ENCODE assay signal across 9 mouse cellular contexts in genomic region chr13:63305160-63306011, GRCm38 (mm10).
DNase-seq lines count a peak whose midpoint lies in the region; ATAC-seq and TF ChIP-seq lines count a peak whose summit lies in the region.
"Had no signal": no experiment of that assay in that cellular context is flagged by ENCODE, and none has a peak within 500 bp of the region (broad histone marks: within the 10 kb centered on the region; RNA-seq: fewer than 3 reads in every experiment).

No protein-coding gene starts in this region.

- no peak overlapping the region for H3K4me2 ChIP-seq in heart, embryonic 13.5 days
- no peak overlapping the region for H3K4me2 ChIP-seq in lung, postnatal 0 days (replicated peaks; ENCODE audit: low read depth, low read length)

- no peak for ATAC-seq in heart, embryonic 13.5 days (ENCODE audit: extremely low read depth, insufficient number of reproducible peaks, low FRiP score, low TSS enrichment)
- ATAC-seq in lung, postnatal 0 days = peak; percentile 45

- no peak overlapping the region for H3K4me3 ChIP-seq in heart, embryonic 13.5 days
- no peak overlapping the region for H3K4me3 ChIP-seq in lung, postnatal 0 days (ENCODE audit: low read depth, low read length)

- no peak for TF ChIP-seq CTCF in lung, postnatal 0 days (IDR thresholded peaks at IDR 0.05)

- H3K9ac ChIP-seq in heart, embryonic 13.5 days = no peak overlapping the region
- no peak overlapping the region for H3K9ac ChIP-seq in lung, postnatal 0 days (replicated peaks; ENCODE audit: low read depth)

- intact Hi-C loops in heart, postnatal 25 days (cut with DNase I) = no loop called here

- WGBS in heart, embryonic 13.5 days = 79% methylated on average over 16 of the region's 16 CpGs
- 65% methylated on average over 16 of the region's 16 CpGs for WGBS in lung, postnatal 0 days

- no peak for TF ChIP-seq EP300 in lung, postnatal 0 days (IDR thresholded peaks at IDR 0.05)

- peaks cover 23% of the 10 kb centered on the region for H3K4me1 ChIP-seq in heart, embryonic 13.5 days
- H3K4me1 ChIP-seq in lung, postnatal 0 days (ENCODE audit: insufficient read depth, low read depth, low read length) = no peaks in the 10 kb centered on the region

- no peaks in the 10 kb centered on the region for H3K27me3 ChIP-seq in heart, embryonic 13.5 days (replicated peaks)
- no peaks in the 10 kb centered on the region for H3K27me3 ChIP-seq in lung, postnatal 0 days (replicated peaks; ENCODE audit: insufficient read depth, low read length)

- peak; percentile 96 for DNase-seq in heart, adult 11 months
- no peak for DNase-seq in heart, postnatal 25 days (ENCODE audit: low spot score)
- DNase-seq in ovary, postnatal 36 days (ENCODE audit: low spot score) = peak; percentile 32
- DNase-seq in ovary, postnatal 10 days (ENCODE audit: low spot score) = no peak
- no peak for DNase-seq in lung, postnatal 0 days (ENCODE audit: low spot score)
- no peak for DNase-seq in thymus, postnatal 36 days
- no peak for DNase-seq in T-cell, adult 2 months (ENCODE audit: low spot score)

- 0 out of 2 replicates have a peak overlapping the region, but pooled peaks have one; percentile 4 for H3K27ac ChIP-seq in heart, embryonic 13.5 days (replicated peaks)
- no peak overlapping the region for H3K27ac ChIP-seq in lung, postnatal 0 days (ENCODE audit: low read length)

- no peaks in the 10 kb centered on the region for H3K9me3 ChIP-seq in heart, embryonic 13.5 days
- no peaks in the 10 kb centered on the region for H3K9me3 ChIP-seq in lung, postnatal 0 days (ENCODE audit: low read length)
- H3K9me3 ChIP-seq: G1E had no signal

- H3K36me3 ChIP-seq in heart, embryonic 13.5 days = peaks cover 81% of the 10 kb centered on the region
- peaks cover 30% of the 10 kb centered on the region for H3K36me3 ChIP-seq in lung, postnatal 0 days (ENCODE audit: insufficient read depth, low read length)

Comparison
In these comparisons a context has a peak if more than half of its experiments do, and no peak if none do; other contexts are left out.
1. DNase-seq: peak in heart, adult 11 months (single experiment) and ovary, postnatal 36 days (single experiment); none in heart, postnatal 25 days (single experiment), ovary, postnatal 10 days (single experiment), lung, postnatal 0 days (single experiment), thymus, postnatal 36 days (0 of 2) and T-cell, adult 2 months (single experiment).